Mouse (Mus musculus): ENCODE data around the gene Sox15. TPM values are rescaled to one million over a fixed set of nuclear protein-coding genes. Genes with fewer than 3 reads are reported as not detected.
A peak's percentile ranks its signal among the peaks of the same experiment; 100 is the strongest.

The Sox15 gene
- polyA plus RNA-seq, 2 experiments, result not detected

DNA sequence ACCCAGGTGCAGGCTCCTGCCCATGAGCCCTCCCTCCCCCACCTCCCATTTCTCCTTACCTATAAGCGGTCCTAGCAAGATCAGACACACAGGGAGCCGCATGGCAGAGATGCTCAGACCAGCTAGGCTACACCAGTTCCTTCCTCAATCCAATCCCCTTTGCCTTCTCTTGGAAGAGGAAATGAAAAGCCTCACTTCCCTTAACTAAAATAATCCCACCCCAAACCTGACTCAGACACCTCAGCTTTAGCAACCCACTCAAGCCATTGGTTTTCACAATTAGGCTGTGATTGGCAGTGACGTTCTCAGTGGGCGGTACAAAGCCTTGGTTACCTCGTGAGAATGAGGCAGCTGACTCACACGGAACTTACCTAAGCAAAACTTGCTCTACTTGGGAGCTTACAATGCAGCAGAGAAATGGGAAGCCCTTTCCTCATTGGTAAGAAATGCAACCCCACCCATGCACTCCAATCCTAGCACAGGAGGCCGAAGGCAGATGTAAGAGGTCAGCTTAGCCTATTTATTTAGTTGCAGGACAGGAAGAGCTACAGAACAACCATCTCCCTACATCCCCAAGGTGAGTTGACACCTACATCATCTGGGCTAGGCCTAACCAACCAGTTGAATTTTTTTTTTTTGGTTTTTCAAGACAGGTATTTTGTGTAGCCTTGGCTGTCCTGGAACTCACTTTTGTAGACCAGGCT lies 11.0 kb downstream of the Sox15 start, which contains the start of gene Cd68:
Cd68 (minus strand) TSS at position 193 of the 704 bp plus-strand sequence.
- Histone ChIP-seq H3K9ac (replicated peaks) (no peak within 1 kb of the TSS; the same call in 1 of the 2 replicates), H3K36me3 (replicated peaks; ENCODE audit: control insufficient read depth, insufficient read depth, low read depth) (peaks cover 65% of the 10 kb centered on the region), H3K27ac (peak within 1 kb of the TSS; percentile 2), H3K27me3 (ENCODE audit: control insufficient read depth, insufficient read depth, low read length) (no peaks in the 10 kb centered on the region), H3K4me1 (replicated peaks; ENCODE audit: control insufficient read depth in 2 of 2, insufficient read depth in 2 of 2, low read length in 1 of 2) (peaks cover 21 to 29% of the 10 kb centered on the region in 2 experiments), H3K9me3 (ENCODE audit: control insufficient read depth, low read length) (no peaks in the 10 kb centered on the region), H3K4me2 (ENCODE audit: low read depth) (no peak within 1 kb of the TSS), H3K4me3 (ENCODE audit: insufficient read depth in 1 of 2, low read depth in 2 of 2, low read length in 2 of 2) (no peak within 1 kb of the TSS)
- DNase-seq (ENCODE audit: low read depth in 3 of 3, low spot score in 3 of 3) (peak; percentile 49 to 73 (median 60)), ATAC-seq (ENCODE audit: insufficient read depth) (no peak)
- WGBS (ENCODE audit: insufficient replicate concordance), result 25% methylated on average over 7 of the region's 7 CpGs
- TF ChIP-seq EP300 (IDR thresholded peaks at IDR 0.05; ENCODE audit: low read depth), result no peak
- no peak for TF ChIP-seq CTCF (IDR thresholded peaks at IDR 0.05; ENCODE audit: low read depth)

- Histone ChIP-seq H3K4me1 (replicated peaks; ENCODE audit: control insufficient read depth in 2 of 2, insufficient read depth in 2 of 2, low read length in 1 of 2) (peaks cover 16 to 24% of the 10 kb centered on the region in 2 experiments), H3K9ac (replicated peaks) (no peak overlapping the region), H3K4me2 (ENCODE audit: low read depth) (no peak overlapping the region), H3K9me3 (ENCODE audit: control insufficient read depth, low read length) (no peaks in the 10 kb centered on the region), H3K36me3 (replicated peaks; ENCODE audit: control insufficient read depth, insufficient read depth, low read depth) (peaks cover 65% of the 10 kb centered on the region), H3K27ac (peak overlapping the region; percentile 2), H3K4me3 (ENCODE audit: insufficient read depth in 1 of 2, low read depth in 2 of 2, low read length in 2 of 2) (no peak overlapping the region), H3K27me3 (ENCODE audit: control insufficient read depth, insufficient read depth, low read length) (no peaks in the 10 kb centered on the region)
- ATAC-seq (ENCODE audit: insufficient read depth) (no peak), DNase-seq (ENCODE audit: low read depth in 3 of 3, low spot score in 3 of 3) (no peak)
- no peak for TF ChIP-seq CTCF (IDR thresholded peaks at IDR 0.05; ENCODE audit: low read depth)
- TF ChIP-seq EP300 (IDR thresholded peaks at IDR 0.05; ENCODE audit: low read depth), result no peak
- 78% methylated on average over 3 of the region's 3 CpGs for WGBS (ENCODE audit: insufficient replicate concordance)
Observed at GRCm38 (mm10) chr11:69666665-69667005, 11.5 kb downstream of the Sox15 start.

DNA sequence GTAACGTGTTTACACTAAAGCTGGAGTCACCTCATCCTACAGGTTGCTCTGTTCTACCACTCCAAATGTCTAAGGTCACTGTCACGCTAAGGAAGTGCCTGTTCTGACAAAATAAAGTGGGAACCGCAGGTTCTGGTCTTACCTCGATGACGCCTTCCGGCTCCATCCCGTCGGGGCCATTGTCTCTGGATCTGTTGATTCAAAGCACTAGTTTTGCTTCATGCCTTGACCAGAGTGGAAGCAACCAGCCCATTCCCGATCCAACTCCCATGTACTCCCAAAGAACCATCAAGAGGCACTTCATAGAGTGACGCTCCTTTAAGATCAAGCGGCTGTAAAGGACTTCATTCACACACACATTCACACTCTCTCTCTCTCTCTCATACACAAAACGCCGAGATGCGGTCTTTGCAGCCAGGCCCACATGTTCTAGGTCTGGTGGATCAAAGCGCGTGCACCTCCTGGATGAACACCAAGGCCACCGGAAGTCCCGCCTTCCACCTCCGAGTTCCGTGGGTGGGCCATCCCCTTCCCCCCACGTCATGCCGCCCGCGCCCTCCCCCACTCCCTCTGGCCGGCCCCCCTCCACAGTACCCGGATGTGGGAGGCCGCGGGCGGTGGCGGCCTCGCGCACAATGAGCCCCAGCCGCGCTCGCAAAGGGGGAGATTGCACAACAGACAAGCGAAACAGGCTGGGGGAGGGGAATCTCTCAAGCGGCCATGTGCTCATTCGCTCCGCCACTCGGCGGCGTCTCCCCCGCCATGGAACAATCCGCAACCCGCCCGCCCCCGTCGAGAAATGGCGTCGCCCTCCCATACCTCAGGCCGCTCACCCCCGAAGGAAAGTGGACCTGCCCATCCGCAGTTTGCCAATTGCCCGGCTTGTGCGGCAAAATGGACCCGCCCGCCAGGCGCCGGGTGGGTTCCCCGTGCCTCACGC lies 15.9 kb downstream of the Sox15 start:
- ATAC-seq (ENCODE audit: insufficient read depth) (peak; percentile 63), DNase-seq (ENCODE audit: low read depth in 3 of 3, low spot score in 3 of 3) (peak; percentile 85 to 88 (median 87))
- Histone ChIP-seq H3K9ac (replicated peaks) (peak overlapping the region; percentile 99), H3K36me3 (replicated peaks; ENCODE audit: control insufficient read depth, insufficient read depth, low read depth) (peaks cover 66% of the 10 kb centered on the region), H3K9me3 (ENCODE audit: control insufficient read depth, low read length) (no peaks in the 10 kb centered on the region), H3K4me3 (ENCODE audit: insufficient read depth in 1 of 2, low read depth in 2 of 2, low read length in 2 of 2) (peak overlapping the region; percentile 77 to 94), H3K4me1 (replicated peaks; ENCODE audit: control insufficient read depth in 2 of 2, insufficient read depth in 2 of 2, low read length in 1 of 2) (peaks cover 13 to 17% of the 10 kb centered on the region in 2 experiments), H3K4me2 (ENCODE audit: low read depth) (peak overlapping the region; percentile 97), H3K27ac (peak overlapping the region; percentile 97), H3K27me3 (ENCODE audit: control insufficient read depth, insufficient read depth, low read length) (no peaks in the 10 kb centered on the region)
- under 1% methylated on average over 58 of the region's 61 CpGs for WGBS (ENCODE audit: insufficient replicate concordance)
- 0 out of 2 replicates have a peak, but pooled peaks have one; percentile 13 for TF ChIP-seq EP300 (IDR thresholded peaks at IDR 0.05; ENCODE audit: low read depth)
- TF ChIP-seq CTCF (IDR thresholded peaks at IDR 0.05; ENCODE audit: low read depth), result no peak

- Histone ChIP-seq H3K9ac (replicated peaks) (peak overlapping the region; percentile 99), H3K4me3 (ENCODE audit: insufficient read depth in 1 of 2, low read depth in 2 of 2, low read length in 2 of 2) (peak overlapping the region; percentile 77 to 94), H3K4me1 (replicated peaks; ENCODE audit: control insufficient read depth in 2 of 2, insufficient read depth in 2 of 2, low read length in 1 of 2) (peaks cover 13 to 17% of the 10 kb centered on the region in 2 experiments), H3K36me3 (replicated peaks; ENCODE audit: control insufficient read depth, insufficient read depth, low read depth) (peaks cover 65% of the 10 kb centered on the region), H3K9me3 (ENCODE audit: control insufficient read depth, low read length) (no peaks in the 10 kb centered on the region), H3K27ac (peak overlapping the region; percentile 97), H3K4me2 (ENCODE audit: low read depth) (peak overlapping the region; percentile 97), H3K27me3 (ENCODE audit: control insufficient read depth, insufficient read depth, low read length) (no peaks in the 10 kb centered on the region)
- 1% methylated on average over 43 of the region's 43 CpGs for WGBS (ENCODE audit: insufficient replicate concordance)
- ATAC-seq (ENCODE audit: insufficient read depth), result peak; percentile 3; the same call in 1 of the 2 replicates
- no peak for DNase-seq (ENCODE audit: low read depth in 3 of 3, low spot score in 3 of 3)
- no peak for TF ChIP-seq EP300 (IDR thresholded peaks at IDR 0.05; ENCODE audit: low read depth)
Observed at GRCm38 (mm10) chr11:69671726-69672124, 16.6 kb downstream of the Sox15 start.
